Mouse (Mus musculus) embryo, embryonic 11.5 days (tissue): ENCODE data around the gene Dcp1b.
A peak's percentile ranks its signal among the peaks of the same experiment; 100 is the strongest.

ENCODE experiments used
- DNase-seq: peaks from one replicate; pipeline ENCODE4 v3.0.0-alpha.2; 2012; ENCODE audit warnings: low read depth, low spot score

The Dcp1b gene

GRCm38 (mm10) chr6:119228861-119229603, 54.0 kb downstream of the Dcp1b start:
- DNase-seq = no peak

GRCm38 (mm10) chr6:119233066-119233465, 58.0 kb downstream of the Dcp1b start:
- DNase-seq = peak; percentile 31

DNA sequence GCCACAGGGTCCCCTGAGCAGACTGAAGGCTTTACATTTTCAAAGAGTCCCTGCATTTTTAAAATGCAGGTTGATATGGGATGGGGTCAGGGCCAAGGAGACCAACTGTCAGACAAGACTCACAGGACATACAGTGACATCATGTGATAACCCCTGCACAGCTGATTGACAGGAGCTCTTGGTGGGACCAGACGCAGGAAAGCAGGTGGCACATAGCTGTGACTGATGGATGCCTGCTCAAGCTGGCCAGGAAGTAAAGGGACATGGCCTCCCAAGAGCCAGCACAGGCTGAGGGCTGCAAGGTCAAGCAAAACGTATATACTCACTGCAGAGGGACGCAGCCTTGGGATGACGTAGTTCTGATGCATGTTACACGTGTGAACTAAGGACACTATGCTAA, 60.4 kb downstream of the Dcp1b start:
- no peak for DNase-seq

GRCm38 (mm10) chr6:119236241-119236640, 61.2 kb downstream of the Dcp1b start, which contains the start of gene Cacna2d4:
Gene Cacna2d4, plus strand, starts transcription at chr6:119236526.
- no peak for DNase-seq

DNA sequence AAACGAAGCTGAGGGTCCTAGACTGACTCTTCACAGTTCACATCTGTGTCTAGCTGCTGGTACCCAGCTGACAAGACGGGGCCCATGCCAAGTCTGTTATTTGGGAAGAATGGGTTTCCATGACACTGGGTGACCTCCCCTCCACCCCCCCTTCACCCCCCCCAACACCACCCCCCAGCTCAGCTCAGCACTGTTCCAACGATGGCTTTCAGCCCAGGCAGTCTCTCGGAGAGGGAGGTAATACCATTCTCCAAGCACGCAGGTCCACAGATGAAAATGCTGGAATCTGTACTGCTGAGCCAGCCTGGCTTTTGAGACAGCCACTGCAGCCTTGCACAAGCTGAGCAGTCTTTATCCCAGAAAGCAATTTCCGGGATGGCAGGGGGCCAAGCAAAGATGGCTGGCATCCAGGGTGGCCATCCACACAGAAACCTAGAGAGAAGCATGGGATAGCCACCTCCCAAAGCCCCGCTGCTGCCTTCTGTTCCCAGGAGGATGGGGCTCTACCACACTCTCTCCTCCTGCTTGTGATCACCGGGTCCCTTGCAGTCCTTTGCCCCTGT, 62.5 kb downstream of the Dcp1b start:
- no peak for DNase-seq

DNA sequence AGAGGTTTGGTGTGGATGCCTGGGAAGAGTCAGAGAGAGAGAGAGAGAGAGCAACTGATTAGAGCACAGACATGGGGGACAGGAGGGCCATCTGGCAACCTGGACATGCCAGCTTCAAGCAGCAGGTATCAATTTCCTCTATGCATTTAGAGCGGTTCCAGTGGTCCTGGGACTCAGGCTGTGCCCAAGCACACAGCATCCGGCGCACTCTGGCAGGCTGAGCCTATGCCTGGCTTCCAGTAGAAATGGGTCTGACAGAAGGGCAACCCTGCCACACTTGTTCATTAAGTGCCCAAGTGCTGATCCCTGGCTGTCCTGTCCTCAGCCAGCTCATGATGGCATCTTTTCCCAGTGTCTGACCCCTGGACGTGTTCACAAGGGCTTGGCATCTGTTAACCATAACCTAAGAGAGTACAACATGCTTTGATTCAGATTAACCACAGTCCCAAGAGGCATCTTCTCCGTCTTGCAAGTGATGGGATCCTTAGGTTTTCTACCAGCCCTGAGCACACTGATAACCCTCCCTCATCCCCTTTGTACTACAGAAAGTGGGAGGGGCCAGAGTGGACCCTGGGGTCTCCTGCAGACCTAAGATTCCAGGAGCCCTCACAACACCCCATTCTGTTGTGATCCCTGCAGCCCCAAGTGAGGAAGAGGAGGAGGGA, 64.4 kb downstream of the Dcp1b start:
- no peak for DNase-seq

- no peak for DNase-seq
Observed at GRCm38 (mm10) chr6:119240256-119240655, 65.2 kb downstream of the Dcp1b start.

DNA sequence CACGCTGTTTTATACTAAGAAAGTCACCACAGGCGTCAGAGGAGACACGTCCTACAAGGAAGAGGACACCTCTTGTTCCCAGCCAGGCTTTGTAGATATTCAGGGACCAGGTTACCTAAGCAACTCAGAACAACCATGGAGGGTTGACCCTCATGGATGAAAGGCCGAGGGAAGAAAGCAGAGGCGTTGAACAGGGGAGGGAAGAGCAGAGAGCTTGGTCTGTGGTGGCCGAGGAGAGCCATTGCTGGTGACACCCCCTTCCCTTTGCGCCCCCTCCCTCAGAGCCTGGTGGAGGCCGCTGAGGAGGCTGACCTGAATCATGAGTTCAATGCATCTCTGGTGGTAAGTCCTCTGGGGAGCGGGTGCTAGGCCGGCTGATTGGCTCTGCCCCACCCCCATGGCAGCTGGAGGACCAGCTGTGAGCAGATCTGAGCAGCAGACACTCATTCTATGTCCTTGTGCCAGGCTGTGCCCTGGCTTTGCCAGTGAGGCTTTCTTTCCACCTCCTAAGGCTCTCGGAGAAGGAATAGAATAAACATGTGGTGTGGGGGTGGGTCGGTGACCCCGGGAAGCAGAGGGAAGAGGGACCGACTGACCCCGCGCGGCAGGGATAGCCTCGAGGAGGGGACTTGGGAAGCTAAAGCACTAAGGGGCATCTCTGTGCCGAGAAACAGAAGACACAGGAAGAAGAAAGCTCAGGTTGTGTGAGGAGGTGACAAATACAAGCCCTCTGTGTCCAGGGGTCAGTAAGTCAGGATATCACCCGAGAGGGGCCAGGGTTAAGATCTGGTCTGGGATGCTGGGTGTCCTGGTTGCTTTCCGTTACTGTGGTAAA, 66.0 kb downstream of the Dcp1b start:
- DNase-seq = no peak

DNA sequence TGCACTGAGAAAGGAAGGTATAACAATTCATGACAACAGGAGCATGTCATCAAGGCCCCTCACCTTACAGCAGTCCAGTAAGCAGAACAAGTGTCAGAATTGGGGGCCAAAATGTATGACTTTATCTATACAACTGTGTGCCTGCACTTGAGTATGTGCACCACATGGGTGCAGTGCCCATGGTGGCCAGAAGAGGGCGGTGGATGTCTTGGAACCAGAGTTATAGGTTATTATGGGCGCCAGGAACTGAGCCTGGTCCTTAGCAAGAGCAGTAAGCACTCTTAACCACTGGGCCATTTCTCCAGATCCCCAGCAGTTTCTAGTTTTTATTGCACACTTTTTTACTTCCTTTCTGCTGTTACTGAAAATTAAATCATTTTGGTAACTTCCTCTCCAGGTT, 71.0 kb downstream of the Dcp1b start:
- DNase-seq = no peak

DNA sequence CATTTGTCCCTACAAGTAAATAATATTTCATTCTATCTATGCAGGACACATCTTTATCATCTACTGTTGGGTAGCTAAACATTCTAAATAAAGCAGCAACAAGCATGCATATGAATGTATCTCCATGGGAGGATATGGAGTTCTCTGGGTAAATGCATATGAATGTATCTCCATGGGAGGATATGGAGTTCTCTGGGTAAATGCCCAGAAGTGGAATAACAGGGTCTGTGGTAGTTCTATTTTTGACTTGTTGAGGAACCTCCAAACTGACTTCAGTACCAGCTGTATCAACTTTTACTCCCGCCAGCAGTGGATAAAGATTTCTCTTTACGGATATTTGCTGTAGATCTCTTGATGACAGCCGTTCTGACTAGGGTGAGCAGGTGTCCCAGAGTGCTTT, 73.5 kb downstream of the Dcp1b start:
- no peak for DNase-seq

GRCm38 (mm10) chr6:119249726-119250125, 74.7 kb downstream of the Dcp1b start:
- DNase-seq = no peak

- no peak for DNase-seq
Observed at GRCm38 (mm10) chr6:119251704-119252103, 76.7 kb downstream of the Dcp1b start.
